Mouse (Mus musculus) heart, postnatal 0 days (tissue): ENCODE data around the gene Sin3b. TPM values are rescaled to one million over a fixed set of nuclear protein-coding genes. Genes with fewer than 3 reads are reported as not detected.

ENCODE experiments used
- ATAC-seq: fragments of 200-750 bp; cut with Nextera tagmentation; 2 replicates; pipeline ENCODE4 v1.8.0; 2017; ENCODE audit warnings: low read depth, moderate number of reproducible peaks, moderate library complexity; ENCODE audit not compliant: insufficient read depth
- DNase-seq: peaks from one replicate; pipeline ENCODE4 v3.0.0-alpha.2; 2016; ENCODE audit warnings: low spot score
- H3K27ac ChIP-seq: fragments of 300-500 bp; sonication (generic); 2 replicates; pipeline ENCODE4 v1.5.1; 2014; ENCODE audit warnings: low read depth, mild to moderate bottlenecking
- H3K27me3 ChIP-seq: fragments of 300-500 bp; sonication (generic); 2 replicates; pipeline ENCODE4 v1.6.1; 2014; ENCODE audit warnings: low read length, mixed read lengths; ENCODE audit not compliant: control insufficient read depth, insufficient read depth
- H3K36me3 ChIP-seq: fragments of 300-500 bp; sonication (generic); replicated peaks from 2 replicates; pipeline ENCODE4 v1.6.1; 2014; ENCODE audit warnings: low read length, mixed read lengths; ENCODE audit not compliant: control insufficient read depth, insufficient read depth
- H3K4me1 ChIP-seq: fragments of 300-500 bp; sonication (generic); 2 replicates; pipeline ENCODE4 v1.6.1; 2014; ENCODE audit warnings: antibody characterized with exemption; ENCODE audit not compliant: control insufficient read depth, insufficient read depth
- H3K4me2 ChIP-seq: fragments of 300-500 bp; sonication (generic); 2 replicates; pipeline ENCODE4 v1.6.1; 2014; ENCODE audit warnings: low read depth, mild to moderate bottlenecking, low read length, moderate library complexity
- H3K4me3 ChIP-seq: fragments of 300-500 bp; sonication (generic); 2 replicates; pipeline ENCODE4 v1.5.1; 2014; ENCODE audit warnings: low read depth, low read length
- H3K9ac ChIP-seq: fragments of 300-500 bp; sonication (generic); replicated peaks from 2 replicates; pipeline ENCODE4 v1.6.1; 2014; ENCODE audit warnings: low read depth, low read length, mixed read lengths
- H3K9me3 ChIP-seq: fragments of 300-500 bp; sonication (generic); replicated peaks from 2 replicates; pipeline ENCODE4 v1.6.1; 2016; ENCODE audit warnings: low read length; ENCODE audit not compliant: control insufficient read depth
- CTCF ChIP-seq: IDR thresholded peaks from 2 replicates; pipeline ENCODE4 v1.5.1; 2016; ENCODE audit warnings: antibody characterized with exemption, control low read depth, low read depth
- EP300 ChIP-seq: IDR thresholded peaks from 2 replicates; pipeline ENCODE4 v1.6.1; 2016; ENCODE audit warnings: antibody characterized with exemption, low read depth
- WGBS: fragments of 180-500 bp; shearing (Covaris S2); extraction: QIAGEN DNeasy Blood & Tissue Kit; methylation state at CpG from one replicate; pipeline ENCODE4 v1.1.7; 2014; 5-methylcytosine and 5-hydroxymethylcytosine counted together
- polyA plus RNA-seq: library from polyadenylated mRNA; unstranded; fragments of >200 nt; fragmentation: Nextera tagmentation; extraction: Ambion mirVana; gene quantifications from 2 replicates; pipeline ENCODE4 v1.2.1, GENCODE M21; 2015
- total RNA-seq: library from RNA; depleted of rRNA; stranded (reverse); fragments of >200 nt; gene quantifications from 2 replicates; pipeline ENCODE4 v1.2.3, GENCODE M21; 2014; ENCODE audit warnings: low replicate concordance

The Sin3b gene
- total and polyA plus RNA-seq, 2 experiments from 2014 or later = 195 to 203 TPM

DNA sequence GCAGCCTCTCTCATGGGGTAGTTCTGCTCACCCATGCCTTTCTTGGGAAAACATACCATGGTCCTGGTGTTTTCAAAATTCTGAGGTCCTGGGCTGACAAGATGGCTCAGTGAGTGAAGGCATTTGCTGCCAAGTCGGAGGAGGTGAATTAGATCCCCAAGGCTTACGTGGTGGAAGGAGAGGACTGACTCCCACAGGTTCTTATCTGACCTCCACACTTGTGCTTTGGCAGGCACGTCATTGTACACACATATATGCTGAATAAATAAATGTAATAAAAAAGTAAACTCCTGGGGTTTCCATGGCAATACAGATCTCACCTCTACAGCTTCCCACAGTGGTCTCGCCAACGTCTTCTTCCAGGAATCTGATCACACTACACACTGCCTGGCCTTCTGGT, 6.5 kb upstream of the Sin3b start:
- Histone ChIP-seq H3K36me3 (no peaks in the 10 kb centered on the region), H3K9me3 (no peaks in the 10 kb centered on the region), H3K4me3 (no peak overlapping the region), H3K4me1 (no peaks in the 10 kb centered on the region), H3K9ac (no peak overlapping the region), H3K4me2 (no peak overlapping the region), H3K27ac (no peak overlapping the region), H3K27me3 (no peaks in the 10 kb centered on the region)
- WGBS = 61% methylated on average over 5 of the region's 5 CpGs
- ATAC-seq (no peak), DNase-seq (no peak)
- TF ChIP-seq EP300 (no peak), CTCF (no peak)

DNA sequence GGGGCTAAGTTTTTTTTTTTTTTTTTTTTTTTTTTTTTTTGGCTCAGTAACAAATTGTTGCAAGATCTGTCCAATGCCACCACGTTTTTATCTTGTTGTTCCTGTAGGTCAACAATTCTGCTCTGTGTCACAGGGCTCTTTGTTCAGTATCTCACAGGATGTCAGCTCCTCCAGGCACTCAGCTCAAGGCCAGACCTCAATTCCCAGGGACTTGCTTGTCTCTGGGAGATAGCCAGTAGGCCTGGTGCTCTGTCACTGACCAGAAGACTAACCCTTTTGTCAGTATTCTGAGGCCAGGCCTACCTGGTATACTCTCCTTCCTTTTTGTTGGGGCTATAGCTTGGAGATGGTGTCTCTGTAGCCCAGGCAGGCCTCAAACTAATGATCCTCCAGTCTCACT, 2.5 kb upstream of the Sin3b start:
- no peak overlapping the region for H3K27ac ChIP-seq
- no peak for TF ChIP-seq CTCF
- peaks cover 5% of the 10 kb centered on the region; the same call in 1 of the 2 replicates for H3K4me1 ChIP-seq
- H3K9me3 ChIP-seq = no peaks in the 10 kb centered on the region
- no peak for ATAC-seq
- H3K9ac ChIP-seq = no peak overlapping the region
- WGBS = 4% methylated on average over 1 of the region's 1 CpGs
- no peak overlapping the region for H3K4me3 ChIP-seq
- DNase-seq = peak; percentile 33
- H3K36me3 ChIP-seq = peaks cover 6% of the 10 kb centered on the region
- no peak overlapping the region for H3K4me2 ChIP-seq
- no peaks in the 10 kb centered on the region for H3K27me3 ChIP-seq

DNA sequence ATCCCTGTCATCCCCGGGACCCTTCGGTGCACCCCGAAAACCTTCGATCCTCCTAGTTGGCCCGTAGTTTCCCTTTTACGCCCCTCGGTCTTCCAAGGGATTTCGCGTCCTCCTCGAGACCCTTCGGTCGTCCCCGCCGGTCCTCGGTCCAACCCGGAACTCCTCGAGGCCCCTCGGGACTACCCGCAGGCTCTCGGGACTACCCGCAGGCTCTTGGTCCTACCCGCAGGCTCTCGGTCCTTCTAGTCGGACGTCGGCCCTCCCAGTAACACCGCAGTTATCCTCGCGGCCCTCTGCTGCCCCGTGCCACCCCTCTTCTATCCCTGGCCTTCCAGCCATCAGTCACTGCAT, 541 bp downstream of the Sin3b start:
- H3K36me3 ChIP-seq = peaks cover 36% of the 10 kb centered on the region
- DNase-seq = peak; percentile 13
- under 1% methylated on average over 30 of the region's 30 CpGs for WGBS
- 0 out of 2 replicates have a peak, but pooled peaks have one; percentile 30 for ATAC-seq
- peak overlapping the region; percentile 97 for H3K4me3 ChIP-seq
- H3K9me3 ChIP-seq = no peaks in the 10 kb centered on the region
- peak overlapping the region; percentile 77 for H3K4me2 ChIP-seq
- H3K4me1 ChIP-seq = peaks cover 5% of the 10 kb centered on the region; the same call in 1 of the 2 replicates
- no peak for TF ChIP-seq CTCF
- TF ChIP-seq EP300 = no peak
- no peaks in the 10 kb centered on the region for H3K27me3 ChIP-seq
- no peak overlapping the region for H3K27ac ChIP-seq
- H3K9ac ChIP-seq = peak overlapping the region; percentile 96

DNA sequence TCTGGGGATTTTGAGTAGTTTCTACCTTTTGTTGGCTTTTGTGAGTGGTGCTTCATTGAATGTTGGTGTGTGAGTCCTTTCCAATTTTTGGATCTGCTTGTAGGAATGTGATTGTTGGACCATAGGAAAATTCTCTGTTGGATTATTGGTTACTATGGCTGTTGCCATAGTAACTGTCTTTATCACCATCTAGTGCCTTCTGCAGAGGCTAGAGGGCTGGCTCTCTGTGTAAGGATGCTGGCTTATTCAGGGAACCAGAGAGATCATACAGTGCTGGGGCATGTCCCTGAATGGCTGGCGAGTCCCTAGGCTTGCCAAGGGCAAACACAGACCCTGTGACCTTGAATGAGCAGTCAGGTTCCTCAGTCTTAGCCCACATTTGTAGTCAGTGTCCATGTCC, 5.6 kb downstream of the Sin3b start:
- DNase-seq (no peak), ATAC-seq (no peak)
- Histone ChIP-seq H3K4me1 (peaks cover 5% of the 10 kb centered on the region; the same call in 1 of the 2 replicates), H3K27ac (no peak overlapping the region), H3K4me3 (no peak overlapping the region), H3K4me2 (no peak overlapping the region), H3K9ac (no peak overlapping the region), H3K27me3 (no peaks in the 10 kb centered on the region), H3K9me3 (no peaks in the 10 kb centered on the region), H3K36me3 (peaks cover 81% of the 10 kb centered on the region)
- TF ChIP-seq CTCF (no peak), EP300 (no peak)
- 50% methylated on average over 1 of the region's 1 CpGs for WGBS

DNA sequence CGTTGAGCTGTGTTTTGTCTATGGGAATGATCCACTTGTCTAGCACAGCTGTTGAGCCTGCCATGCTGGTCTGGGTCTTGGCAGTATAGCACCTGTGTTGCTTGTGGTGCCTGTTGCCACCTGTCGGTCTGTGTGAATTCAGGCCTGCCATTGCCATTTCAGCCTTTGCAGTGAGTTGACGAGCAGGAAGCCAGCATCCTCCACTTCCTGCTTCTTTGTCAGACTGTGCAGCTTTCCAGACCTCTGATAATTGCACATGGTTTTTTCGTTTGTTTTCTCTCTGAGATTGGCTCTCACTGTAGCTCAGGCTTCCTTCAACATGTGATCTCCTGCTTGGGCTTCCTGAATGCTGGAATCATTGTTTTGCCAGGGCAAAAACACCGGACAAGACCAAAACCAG, 11.9 kb downstream of the Sin3b start:
- TF ChIP-seq CTCF (no peak; the same call in 1 of the 2 replicates), EP300 (no peak)
- H3K4me3 ChIP-seq = no peak overlapping the region
- H3K4me2 ChIP-seq = no peak overlapping the region
- ATAC-seq = peak; percentile 67
- no peak overlapping the region for H3K9ac ChIP-seq
- peaks cover 98% of the 10 kb centered on the region for H3K36me3 ChIP-seq
- H3K27me3 ChIP-seq = no peaks in the 10 kb centered on the region
- H3K9me3 ChIP-seq = no peaks in the 10 kb centered on the region
- DNase-seq = peak; percentile 52
- peak overlapping the region; percentile 46; the same call in 1 of the 2 replicates for H3K27ac ChIP-seq
- H3K4me1 ChIP-seq = no peaks in the 10 kb centered on the region
- 66% methylated on average over 5 of the region's 5 CpGs for WGBS

DNA sequence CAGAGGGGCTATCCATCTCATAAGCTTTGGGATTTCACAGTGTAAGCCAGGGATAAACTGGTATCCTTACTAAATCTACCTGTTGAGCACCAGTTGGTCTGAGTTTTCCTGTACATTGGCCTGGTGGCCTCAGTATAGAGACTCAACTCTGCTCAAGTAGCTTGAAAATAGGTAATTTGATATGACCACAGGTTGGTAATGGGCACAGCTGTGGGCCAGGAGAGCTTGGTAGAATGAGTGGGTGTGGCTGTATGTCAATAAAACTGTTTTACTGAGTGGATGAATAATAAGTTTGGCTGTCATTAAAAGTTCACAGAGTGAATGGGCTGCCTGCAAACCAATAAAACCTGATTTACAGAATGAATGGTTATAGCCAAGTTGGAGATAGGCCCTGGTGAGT, 13.8 kb downstream of the Sin3b start:
- no peak for ATAC-seq
- no peak for DNase-seq
- Histone ChIP-seq H3K36me3 (peaks cover 90% of the 10 kb centered on the region), H3K27ac (no peak overlapping the region), H3K4me1 (no peaks in the 10 kb centered on the region), H3K27me3 (no peaks in the 10 kb centered on the region), H3K9me3 (no peaks in the 10 kb centered on the region), H3K4me2 (no peak overlapping the region), H3K9ac (no peak overlapping the region), H3K4me3 (no peak overlapping the region)
- TF ChIP-seq EP300 = no peak
- TF ChIP-seq CTCF = no peak
